Mouse (Mus musculus): Measurements from ENCODE around the gene Zc3h12d. TPM values are rescaled to one million over a fixed set of nuclear protein-coding genes. Genes with fewer than 3 reads are reported as not detected.

Gene Zc3h12d
- total RNA-seq, 1 experiment, result 0.04 TPM

DNA sequence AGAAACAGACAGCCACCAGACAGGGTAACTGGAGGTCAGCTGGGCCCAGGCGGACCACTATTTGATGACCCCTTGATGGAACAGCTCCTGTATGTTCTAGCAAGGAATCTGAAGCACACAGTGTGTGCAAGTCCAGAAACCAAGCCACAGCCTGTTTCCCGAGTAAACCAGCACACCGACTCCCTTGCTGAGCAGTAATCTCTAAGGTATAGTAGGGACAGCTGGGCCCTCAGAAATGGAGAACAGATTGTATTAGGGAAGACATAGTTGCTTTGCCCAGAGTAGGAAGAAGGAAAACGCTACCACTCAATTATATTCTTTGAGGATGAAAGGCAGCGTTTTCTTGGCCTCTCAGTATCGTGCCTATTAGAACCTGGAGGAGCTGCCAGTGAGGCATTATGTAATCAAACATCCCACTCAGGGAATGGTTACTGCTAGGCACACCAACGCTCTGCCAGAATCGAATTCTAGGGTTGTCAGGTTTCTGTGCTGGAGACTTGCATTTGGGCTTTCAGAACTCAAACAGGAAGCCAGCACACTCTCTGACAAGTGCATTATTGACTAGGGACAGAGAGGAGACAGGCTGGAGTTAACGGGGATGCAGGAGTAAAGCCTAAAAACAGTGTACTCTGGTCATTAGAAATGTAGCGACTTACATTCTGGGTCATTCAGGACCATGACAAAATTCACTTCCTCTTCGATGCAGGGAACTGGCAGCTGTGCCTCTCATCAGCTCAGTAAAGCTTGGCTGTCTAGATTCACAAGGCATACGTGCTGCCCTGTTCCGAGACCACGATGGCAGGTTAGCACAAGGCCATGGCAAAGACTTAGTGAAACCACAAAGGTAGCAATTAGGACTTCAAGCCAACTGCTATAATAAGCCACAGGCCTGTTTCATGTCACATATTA is 68.7 kb downstream of the Zc3h12d start:
- no peaks in the 10 kb centered on the region for H3K4me1 ChIP-seq (ENCODE audit: control insufficient read depth in 2 of 2, insufficient read depth in 2 of 2, low read length in 2 of 2, poor library complexity in 1 of 2)

GRCm38 (mm10) chr10:7904157-7904556 is 71.9 kb downstream of the Zc3h12d start:
- DNase-seq (ENCODE audit: low read depth, low spot score), result no peak
- no peak overlapping the region for H3K9ac ChIP-seq (ENCODE audit: insufficient read depth, low read depth, low read length, poor library complexity, severe bottlenecking)
- H3K4me1 ChIP-seq (ENCODE audit: control insufficient read depth in 2 of 2, insufficient read depth in 2 of 2, low read length in 2 of 2, poor library complexity in 1 of 2), result no peaks in the 10 kb centered on the region
- H3K4me3 ChIP-seq (ENCODE audit: insufficient read depth in 1 of 2, low read depth in 1 of 2, low read length in 2 of 2, poor library complexity in 1 of 2, severe bottlenecking in 1 of 2), result no peak overlapping the region
- H3K9me3 ChIP-seq (ENCODE audit: control insufficient read depth, insufficient read depth, low read depth, low read length), result no peaks in the 10 kb centered on the region
- peaks cover 23% of the 10 kb centered on the region for H3K36me3 ChIP-seq (ENCODE audit: control insufficient read depth, insufficient read depth, low read length, poor library complexity, severe bottlenecking)
- in situ Hi-C loops (cut with MboI; ENCODE audit: low sequenced_read_pairs in 2 of 2, unreplicated experiment in 2 of 2), result no loop called here
- H3K27ac ChIP-seq (ENCODE audit: insufficient read depth, low read depth, low read length, poor library complexity, severe bottlenecking), result no peak overlapping the region
- no peak for TF ChIP-seq ZC3H11A (IDR thresholded peaks at IDR 0.05; ENCODE audit: borderline replicate concordance, low read depth, low read length)
- TF ChIP-seq CHD2 (IDR thresholded peaks at IDR 0.05; ENCODE audit: low read depth, low read length), result no peak
- TF ChIP-seq HCFC1 (IDR thresholded peaks at IDR 0.05; ENCODE audit: borderline replicate concordance, insufficient read depth, low read length), result no peak
- TF ChIP-seq ZNF384 (IDR thresholded peaks at IDR 0.05; ENCODE audit: low read depth, low read length), result no peak
- TF ChIP-seq MAFK (IDR thresholded peaks at IDR 0.05; ENCODE audit: insufficient read depth, low read depth, low read length), result no peak

More for the DNA sequence above, 68.7 kb downstream of the Zc3h12d start:
- Histone ChIP-seq H3K4me3 (ENCODE audit: insufficient read depth in 1 of 2, low read depth in 1 of 2, low read length in 2 of 2, poor library complexity in 1 of 2, severe bottlenecking in 1 of 2) (no peak overlapping the region), H3K9me3 (ENCODE audit: control insufficient read depth, insufficient read depth, low read depth, low read length) (no peaks in the 10 kb centered on the region), H3K27ac (ENCODE audit: insufficient read depth, low read depth, low read length, poor library complexity, severe bottlenecking) (no peak overlapping the region), H3K9ac (ENCODE audit: insufficient read depth, low read depth, low read length, poor library complexity, severe bottlenecking) (no peak overlapping the region), H3K36me3 (ENCODE audit: control insufficient read depth, insufficient read depth, low read length, poor library complexity, severe bottlenecking) (peaks cover 6% of the 10 kb centered on the region)
- in situ Hi-C loops (cut with MboI; ENCODE audit: low sequenced_read_pairs in 2 of 2, unreplicated experiment in 2 of 2), result no loop called here
- no peak for DNase-seq (ENCODE audit: low read depth, low spot score)
- TF ChIP-seq HCFC1 (IDR thresholded peaks at IDR 0.05; ENCODE audit: borderline replicate concordance, insufficient read depth, low read length), result no peak
- no peak for TF ChIP-seq CHD2 (IDR thresholded peaks at IDR 0.05; ENCODE audit: low read depth, low read length)
- TF ChIP-seq ZNF384 (IDR thresholded peaks at IDR 0.05; ENCODE audit: low read depth, low read length), result no peak
- no peak for TF ChIP-seq ZC3H11A (IDR thresholded peaks at IDR 0.05; ENCODE audit: borderline replicate concordance, low read depth, low read length)
- no peak for TF ChIP-seq MAFK (IDR thresholded peaks at IDR 0.05; ENCODE audit: insufficient read depth, low read depth, low read length)

DNA sequence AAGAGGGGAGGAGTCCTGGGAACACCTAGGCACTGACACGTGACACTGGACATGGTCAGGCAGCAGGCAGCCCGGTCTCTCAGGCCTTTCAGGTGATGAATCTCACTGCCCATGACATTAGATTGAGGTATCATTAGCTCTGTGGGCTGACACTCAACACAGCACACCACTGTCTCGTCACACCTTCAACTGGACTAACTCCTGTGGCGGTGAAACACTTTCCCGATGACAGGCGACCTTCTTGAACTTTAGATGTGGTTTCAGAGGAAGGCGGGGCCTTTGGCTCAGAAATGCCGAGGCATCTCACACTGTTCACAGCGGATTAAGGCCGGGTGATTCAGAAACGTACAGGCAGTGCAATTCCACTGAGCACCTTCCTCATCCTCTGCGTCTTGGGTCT is 74.9 kb downstream of the Zc3h12d start:
- in situ Hi-C loops (cut with MboI; ENCODE audit: low sequenced_read_pairs in 2 of 2, unreplicated experiment in 2 of 2), result no loop called here

GRCm38 (mm10) chr10:7911268-7911667 is 79.0 kb downstream of the Zc3h12d start:
- H3K9me3 ChIP-seq (ENCODE audit: control insufficient read depth, insufficient read depth, low read depth, low read length), result no peaks in the 10 kb centered on the region
- no peak overlapping the region for H3K27ac ChIP-seq (ENCODE audit: insufficient read depth, low read depth, low read length, poor library complexity, severe bottlenecking)
- peaks cover 18% of the 10 kb centered on the region for H3K36me3 ChIP-seq (ENCODE audit: control insufficient read depth, insufficient read depth, low read length, poor library complexity, severe bottlenecking)
- in situ Hi-C loops (cut with MboI; ENCODE audit: low sequenced_read_pairs in 2 of 2, unreplicated experiment in 2 of 2), result no loop called here
- H3K4me3 ChIP-seq (ENCODE audit: insufficient read depth in 1 of 2, low read depth in 1 of 2, low read length in 2 of 2, poor library complexity in 1 of 2, severe bottlenecking in 1 of 2), result no peak overlapping the region
- DNase-seq (ENCODE audit: low read depth, low spot score), result peak; percentile 2
- H3K4me1 ChIP-seq (ENCODE audit: control insufficient read depth in 2 of 2, insufficient read depth in 2 of 2, low read length in 2 of 2, poor library complexity in 1 of 2), result no peaks in the 10 kb centered on the region
- TF ChIP-seq HCFC1 (IDR thresholded peaks at IDR 0.05; ENCODE audit: borderline replicate concordance, insufficient read depth, low read length) (no peak), MAFK (IDR thresholded peaks at IDR 0.05; ENCODE audit: insufficient read depth, low read depth, low read length) (no peak), ZNF384 (IDR thresholded peaks at IDR 0.05; ENCODE audit: low read depth, low read length) (no peak)
- no peak overlapping the region for H3K9ac ChIP-seq (ENCODE audit: insufficient read depth, low read depth, low read length, poor library complexity, severe bottlenecking)

More for the DNA sequence above, 74.9 kb downstream of the Zc3h12d start:
- H3K27ac ChIP-seq (ENCODE audit: insufficient read depth, low read depth, low read length, poor library complexity, severe bottlenecking), result no peak overlapping the region
- H3K9me3 ChIP-seq (ENCODE audit: control insufficient read depth, insufficient read depth, low read depth, low read length), result no peaks in the 10 kb centered on the region
- H3K4me3 ChIP-seq (ENCODE audit: insufficient read depth in 1 of 2, low read depth in 1 of 2, low read length in 2 of 2, poor library complexity in 1 of 2, severe bottlenecking in 1 of 2), result no peak overlapping the region
- H3K9ac ChIP-seq (ENCODE audit: insufficient read depth, low read depth, low read length, poor library complexity, severe bottlenecking), result no peak overlapping the region
- TF ChIP-seq CHD2 (IDR thresholded peaks at IDR 0.05; ENCODE audit: low read depth, low read length), result no peak
- no peak for TF ChIP-seq MAFK (IDR thresholded peaks at IDR 0.05; ENCODE audit: insufficient read depth, low read depth, low read length)
- TF ChIP-seq ZNF384 (IDR thresholded peaks at IDR 0.05; ENCODE audit: low read depth, low read length), result no peak
- no peak for TF ChIP-seq HCFC1 (IDR thresholded peaks at IDR 0.05; ENCODE audit: borderline replicate concordance, insufficient read depth, low read length)
- TF ChIP-seq ZC3H11A (IDR thresholded peaks at IDR 0.05; ENCODE audit: borderline replicate concordance, low read depth, low read length), result no peak
- DNase-seq (ENCODE audit: low read depth, low spot score), result no peak
- H3K36me3 ChIP-seq (ENCODE audit: control insufficient read depth, insufficient read depth, low read length, poor library complexity, severe bottlenecking), result peaks cover 23% of the 10 kb centered on the region
- H3K4me1 ChIP-seq (ENCODE audit: control insufficient read depth in 2 of 2, insufficient read depth in 2 of 2, low read length in 2 of 2, poor library complexity in 1 of 2), result no peaks in the 10 kb centered on the region

Other genes starting within 250 kb of the Zc3h12d start
- 25.6 and 44.0 TPM in 2 replicates for gene Lrp11, start 242.7 kb upstream of the Zc3h12d start, total RNA-seq (2012; rRNA removed)
- gene Nup43, start 165.0 kb upstream of the Zc3h12d start, total RNA-seq (2012; rRNA removed), result 58.6 and 81.1 TPM in 2 replicates
- 112 and 118 TPM in 2 replicates for gene Pcmt1, start 151.3 kb upstream of the Zc3h12d start, total RNA-seq (2012; rRNA removed)
- gene Lats1, start 151.3 kb upstream of the Zc3h12d start, total RNA-seq (2012; rRNA removed), result 6.0 and 6.3 TPM in 2 replicates
- 36.6 and 44.0 TPM in 2 replicates for gene Katna1, start 106.5 kb upstream of the Zc3h12d start, total RNA-seq (2012; rRNA removed)
- gene Ginm1, start 39.6 kb upstream of the Zc3h12d start, total RNA-seq (2012; rRNA removed), result 29.4 and 34.4 TPM in 2 replicates
- 30.9 and 38.6 TPM in 2 replicates for gene Ppil4, start 39.6 kb upstream of the Zc3h12d start, total RNA-seq (2012; rRNA removed)
- 47.0 and 48.4 TPM in 2 replicates for gene Tab2, start 123.8 kb downstream of the Zc3h12d start, total RNA-seq (2012; rRNA removed)

All from ES-E14 (cell line).